Mouse (Mus musculus) CH12.LX (cell line): ENCODE data around the gene 1700080E11Rik.
"Not testable (repeated sequence)": the region's sequence is repeated elsewhere in the genome, so short reads cannot be mapped to it uniquely, and the experiment has no call there.

Experiments used
- CHD2 ChIP-seq: IDR thresholded peaks from 2 replicates; pipeline ENCODE4 v1.6.1; 2011; ENCODE audit warnings: low read length, improper control_type of control experiment
- USF1 ChIP-seq: IDR thresholded peaks from 2 replicates; pipeline ENCODE4 v1.6.1; 2014; ENCODE audit warnings: low read depth, mild to moderate bottlenecking, inconsistent platforms, low read length, improper control_type of control experiment
- ZNF384 ChIP-seq: IDR thresholded peaks from 2 replicates; pipeline ENCODE4 v1.6.1; 2012; ENCODE audit warnings: low read depth, low read length, improper control_type of control experiment, inconsistent platforms

DNA sequence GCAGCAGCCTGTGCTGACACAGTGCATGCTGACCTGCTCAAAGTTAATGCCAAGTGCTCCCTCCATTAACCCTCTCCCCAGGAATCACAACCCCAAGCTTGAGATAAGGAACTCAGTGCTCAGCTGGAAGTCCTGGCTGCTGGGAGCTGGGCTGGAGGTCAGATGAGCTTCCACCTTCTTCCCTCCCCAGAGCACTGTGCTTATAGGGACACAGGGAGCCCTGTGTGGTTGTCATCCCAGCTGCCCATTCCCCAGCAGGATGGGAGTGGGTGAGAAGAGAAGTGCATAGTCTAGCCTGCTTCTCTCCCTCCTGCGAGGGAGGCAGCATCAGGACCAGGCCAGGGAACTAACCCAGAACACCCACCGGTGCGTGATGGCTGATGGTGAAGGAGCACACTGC lies 19.7 kb downstream of the 1700080E11Rik start:
- TF ChIP-seq ZNF384, CHD2, USF1: not testable (repeated sequence)
